Mouse (Mus musculus): ENCODE data around the gene Cyp2d22.
"Not testable (repeated sequence)": the region's sequence is repeated elsewhere in the genome, so short reads cannot be mapped to it uniquely, and the experiment has no call there.

The Cyp2d22 gene

GRCm38 (mm10) chr15:82376393-82377138 is 3.5 kb downstream of the Cyp2d22 start:
- peak; percentile 58 for DNase-seq (ENCODE audit: low spot score)

GRCm38 (mm10) chr15:82375855-82376254 is 4.2 kb downstream of the Cyp2d22 start:
- no peak for DNase-seq (ENCODE audit: low spot score)

GRCm38 (mm10) chr15:82374437-82374836 is 5.6 kb downstream of the Cyp2d22 start:
- no peak for DNase-seq (ENCODE audit: low spot score)

- no peak for DNase-seq (ENCODE audit: low spot score)
Measured at GRCm38 (mm10) chr15:82372991-82373390, 7.1 kb downstream of the Cyp2d22 start.

- no peak for DNase-seq (ENCODE audit: low spot score)
Measured at GRCm38 (mm10) chr15:82372446-82372845, 7.6 kb downstream of the Cyp2d22 start.

- DNase-seq (ENCODE audit: low spot score), result no peak
Measured at GRCm38 (mm10) chr15:82368851-82369250, 11.2 kb downstream of the Cyp2d22 start.

- no peak for DNase-seq (ENCODE audit: low spot score)
Measured at GRCm38 (mm10) chr15:82368146-82368545, 11.9 kb downstream of the Cyp2d22 start.

GRCm38 (mm10) chr15:82364561-82364960 is 15.5 kb downstream of the Cyp2d22 start:
- DNase-seq (ENCODE audit: low spot score), result not testable (repeated sequence)

- not testable (repeated sequence) for DNase-seq (ENCODE audit: low spot score)
Measured at GRCm38 (mm10) chr15:82363801-82364200, 16.3 kb downstream of the Cyp2d22 start.

GRCm38 (mm10) chr15:82362234-82362633 is 17.8 kb downstream of the Cyp2d22 start:
- DNase-seq (ENCODE audit: low spot score), result no peak

GRCm38 (mm10) chr15:82361459-82362018 is 18.5 kb downstream of the Cyp2d22 start:
- no peak for DNase-seq (ENCODE audit: low spot score)

- no peak for DNase-seq (ENCODE audit: low spot score)
Measured at GRCm38 (mm10) chr15:82358431-82359260, 21.4 kb downstream of the Cyp2d22 start.

- DNase-seq (ENCODE audit: low spot score), result peak; percentile 95
Measured at GRCm38 (mm10) chr15:82354126-82354945, 25.7 kb downstream of the Cyp2d22 start, which contains the start of gene Ndufa6. TSS of gene Ndufa6 (minus strand) at chr15:82354322.

- no peak for DNase-seq (ENCODE audit: low spot score)
Measured at GRCm38 (mm10) chr15:82353745-82354113, 26.3 kb downstream of the Cyp2d22 start.

GRCm38 (mm10) chr15:82353078-82353744 is 26.8 kb downstream of the Cyp2d22 start:
- DNase-seq (ENCODE audit: low spot score), result no peak

GRCm38 (mm10) chr15:82351480-82351879 is 28.6 kb downstream of the Cyp2d22 start:
- DNase-seq (ENCODE audit: low spot score), result no peak

GRCm38 (mm10) chr15:82350349-82350748 is 29.7 kb downstream of the Cyp2d22 start:
- no peak for DNase-seq (ENCODE audit: low spot score)

- DNase-seq (ENCODE audit: low spot score), result no peak
Measured at GRCm38 (mm10) chr15:82348999-82349341, 31.1 kb downstream of the Cyp2d22 start.

- DNase-seq (ENCODE audit: low spot score), result no peak
Measured at GRCm38 (mm10) chr15:82348258-82348998, 31.6 kb downstream of the Cyp2d22 start.

- DNase-seq (ENCODE audit: low spot score), result no peak
Measured at GRCm38 (mm10) chr15:82347852-82348251, 32.2 kb downstream of the Cyp2d22 start.

GRCm38 (mm10) chr15:82347303-82347676 is 32.8 kb downstream of the Cyp2d22 start:
- no peak for DNase-seq (ENCODE audit: low spot score)
